In genomic region chr19:12487511-12488204, GRCm38 (mm10) we compare ENCODE assay signal across 12 mouse cellular contexts. TPM values are rescaled to one million over a fixed set of nuclear protein-coding genes. Genes with fewer than 3 reads are reported as not detected.
DNase-seq lines count a peak whose midpoint lies in the region; ATAC-seq and TF ChIP-seq lines count a peak whose summit lies in the region.
"Had no signal": no experiment of that assay in that cellular context is flagged by ENCODE, and none has a peak within 500 bp of the region (broad histone marks: within the 10 kb centered on the region; RNA-seq: fewer than 3 reads in every experiment).

No protein-coding gene starts in this region.

- H3K4me2 ChIP-seq in kidney, postnatal 0 days (ENCODE audit: low read length), result no peak overlapping the region
- H3K4me2 ChIP-seq in midbrain, embryonic 13.5 days (replicated peaks), result 0 out of 2 replicates have a peak overlapping the region, but pooled peaks have one; percentile 22

- 0 out of 2 replicates have a peak, but pooled peaks have one; percentile 8 for ATAC-seq in kidney, postnatal 0 days (replicated peaks; ENCODE audit: low FRiP score, low read depth)
- peak; percentile 28 for ATAC-seq in granulocyte monocyte progenitor cell, adult 5-6 weeks (replicated peaks; ENCODE audit: poor library complexity, severe bottlenecking)
- ATAC-seq in midbrain, embryonic 13.5 days, result no peak

- 76% methylated on average over 12 of the region's 12 CpGs for WGBS in kidney, postnatal 0 days
- WGBS in midbrain, embryonic 13.5 days, result 80% methylated on average over 12 of the region's 12 CpGs

- no peak for TF ChIP-seq CTCF in kidney, postnatal 0 days (IDR thresholded peaks at IDR 0.05; ENCODE audit: low read depth)

- peaks cover 24% of the 10 kb centered on the region for H3K4me1 ChIP-seq in kidney, postnatal 0 days (replicated peaks; ENCODE audit: insufficient read depth, low read length)
- H3K4me1 ChIP-seq in midbrain, embryonic 13.5 days (replicated peaks), result peaks cover 56% of the 10 kb centered on the region

- no peaks in the 10 kb centered on the region for H3K27me3 ChIP-seq in kidney, postnatal 0 days (ENCODE audit: insufficient read depth, low read length)
- H3K27me3 ChIP-seq in midbrain, embryonic 13.5 days, result no peaks in the 10 kb centered on the region

- peak overlapping the region; percentile 88 for H3K27ac ChIP-seq in kidney, postnatal 0 days
- peak overlapping the region; percentile 85 for H3K27ac ChIP-seq in midbrain, embryonic 13.5 days

- no peaks in the 10 kb centered on the region for H3K9me3 ChIP-seq in kidney, postnatal 0 days (replicated peaks; ENCODE audit: low read length)
- no peaks in the 10 kb centered on the region for H3K9me3 ChIP-seq in midbrain, embryonic 13.5 days

- 0 out of 2 replicates have a peak, but pooled peaks cover 3% of the 10 kb centered on the region for H3K36me3 ChIP-seq in kidney, postnatal 0 days (ENCODE audit: insufficient read depth, low read length)
- H3K36me3 ChIP-seq in midbrain, embryonic 13.5 days, result peaks cover 71% of the 10 kb centered on the region

- no peak overlapping the region for H3K9ac ChIP-seq in kidney, postnatal 0 days (ENCODE audit: low read depth, low read length)
- H3K9ac ChIP-seq in midbrain, embryonic 13.5 days (replicated peaks), result no peak overlapping the region

- no peak for DNase-seq in kidney, postnatal 0 days (ENCODE audit: low spot score)
- no peak for DNase-seq in kidney, adult 9 months
- DNase-seq in adipocyte (ENCODE audit: low spot score), result peak; percentile 69
- DNase-seq in embryo, embryonic 10 days (ENCODE audit: low spot score), result no peak
- DNase-seq in adrenal gland, adult 18-20 months (ENCODE audit: low spot score in 2 of 2), result no peak
- DNase-seq in yolk sac, embryonic 10.5 days (ENCODE audit: low spot score), result no peak
- DNase-seq: spleen, adult 18-20 months had no signal

- no peak overlapping the region for H3K4me3 ChIP-seq in kidney, postnatal 0 days (replicated peaks; ENCODE audit: low read depth, low read length)
- H3K4me3 ChIP-seq in midbrain, embryonic 13.5 days (replicated peaks), result no peak overlapping the region

RNA-seq across cellular contexts. Expression of gene Dtx4, which starts 13.6 kb away (rescaled TPM):
- polyA plus RNA-seq in kidney, postnatal 0 days (2015; fragmentation: Nextera tagmentation; extraction: Ambion mirVana), result 5.0 and 5.6 TPM in 2 replicates
- 48.3 and 48.4 TPM in 2 replicates for total RNA-seq in granulocyte monocyte progenitor cell, adult 5-6 weeks (2014; fragmentation: Nextera tagmentation)
- total RNA-seq in granulocyte monocyte progenitor cell, adult 5-6 weeks (2017), result 38.7 and 47.3 TPM in 2 replicates
- polyA plus RNA-seq in midbrain, embryonic 13.5 days (2015; fragmentation: Nextera tagmentation; extraction: Ambion mirVana), result 36.6 and 40.7 TPM in 2 replicates
- 10 to 100 TPM; 14.7 to 30.5 TPM for total RNA-seq in adrenal gland, adult 18-20 months (2021)

RNA-seq across cellular contexts. Expression of gene Mpeg1, which starts 27.1 kb away (rescaled TPM):
- 0.56 and 0.74 TPM in 2 replicates for polyA plus RNA-seq in kidney, postnatal 0 days (2015; fragmentation: Nextera tagmentation; extraction: Ambion mirVana)
- 62.2 and 69.2 TPM in 2 replicates for total RNA-seq in granulocyte monocyte progenitor cell, adult 5-6 weeks (2014; fragmentation: Nextera tagmentation)
- total RNA-seq in granulocyte monocyte progenitor cell, adult 5-6 weeks (2017), result 53.0 and 54.8 TPM in 2 replicates
- 0.54 and 0.57 TPM in 2 replicates for polyA plus RNA-seq in midbrain, embryonic 13.5 days (2015; fragmentation: Nextera tagmentation; extraction: Ambion mirVana)
- 10 to 100 TPM; 31.6 to 57.3 TPM for total RNA-seq in adrenal gland, adult 18-20 months (2021)
- total RNA-seq: MEL had no signal

RNA-seq across cellular contexts. Expression of gene Fam111a, which starts 57.9 kb away (rescaled TPM):
- 10.7 and 14.6 TPM in 2 replicates for polyA plus RNA-seq in kidney, postnatal 0 days (2015; fragmentation: Nextera tagmentation; extraction: Ambion mirVana)
- 156 and 158 TPM in 2 replicates for total RNA-seq in granulocyte monocyte progenitor cell, adult 5-6 weeks (2014; fragmentation: Nextera tagmentation)
- total RNA-seq in granulocyte monocyte progenitor cell, adult 5-6 weeks (2017), result 230 and 279 TPM in 2 replicates
- 9.5 TPM in 2 replicates for polyA plus RNA-seq in midbrain, embryonic 13.5 days (2015; fragmentation: Nextera tagmentation; extraction: Ambion mirVana)
- total RNA-seq in adrenal gland, adult 18-20 months (2021), result 1 to 10 TPM; 3.2 to 4.8 TPM

RNA-seq across cellular contexts. Expression of gene Pfpl, which starts 60.0 kb away (rescaled TPM):
- polyA plus RNA-seq in kidney, postnatal 0 days (2015; fragmentation: Nextera tagmentation; extraction: Ambion mirVana), result not detected in 2 replicates
- not detected in 2 replicates for total RNA-seq in granulocyte monocyte progenitor cell, adult 5-6 weeks (2014; fragmentation: Nextera tagmentation)
- not detected in 2 replicates for total RNA-seq in granulocyte monocyte progenitor cell, adult 5-6 weeks (2017)
- polyA plus RNA-seq in midbrain, embryonic 13.5 days (2015; fragmentation: Nextera tagmentation; extraction: Ambion mirVana), result not detected in 2 replicates
- not detected for total RNA-seq in adrenal gland, adult 18-20 months (2021)
- total RNA-seq: left cerebral cortex, adult 18-20 months; MEL had no signal
- polyA plus RNA-seq: frontal cortex, adult 2 months had no signal

Comparison
In these comparisons a context has a peak if more than half of its experiments do, and no peak if none do; other contexts are left out.
1. RNA of gene Fam111a, which starts 57.9 kb away (total RNA-seq): 156 to 279 TPM in granulocyte monocyte progenitor cell, adult 5-6 weeks; 3.2 to 4.8 TPM in adrenal gland, adult 18-20 months; every median in the first group is over 10 times any median in the second.